Mouse (Mus musculus) kidney, adult 2 months (tissue): ENCODE measurements around the gene Lamtor5.

ENCODE experiments used
- CTCF ChIP-seq: fragments of 200-500 bp; conservative IDR thresholded peaks from 2 replicates; pipeline ENCODE4 v1.5.1; 2011; ENCODE audit warnings: low read depth, mild to moderate bottlenecking, control low read depth, low read length, moderate library complexity, mixed read lengths; ENCODE audit not compliant: insufficient read depth, insufficient read length
- POLR2A ChIP-seq: fragments of 200-500 bp; IDR thresholded peaks from one replicate; pipeline ENCODE4 v1.6.1; 2011; ENCODE audit warnings: low read depth, low read length, control low read depth

DNA sequence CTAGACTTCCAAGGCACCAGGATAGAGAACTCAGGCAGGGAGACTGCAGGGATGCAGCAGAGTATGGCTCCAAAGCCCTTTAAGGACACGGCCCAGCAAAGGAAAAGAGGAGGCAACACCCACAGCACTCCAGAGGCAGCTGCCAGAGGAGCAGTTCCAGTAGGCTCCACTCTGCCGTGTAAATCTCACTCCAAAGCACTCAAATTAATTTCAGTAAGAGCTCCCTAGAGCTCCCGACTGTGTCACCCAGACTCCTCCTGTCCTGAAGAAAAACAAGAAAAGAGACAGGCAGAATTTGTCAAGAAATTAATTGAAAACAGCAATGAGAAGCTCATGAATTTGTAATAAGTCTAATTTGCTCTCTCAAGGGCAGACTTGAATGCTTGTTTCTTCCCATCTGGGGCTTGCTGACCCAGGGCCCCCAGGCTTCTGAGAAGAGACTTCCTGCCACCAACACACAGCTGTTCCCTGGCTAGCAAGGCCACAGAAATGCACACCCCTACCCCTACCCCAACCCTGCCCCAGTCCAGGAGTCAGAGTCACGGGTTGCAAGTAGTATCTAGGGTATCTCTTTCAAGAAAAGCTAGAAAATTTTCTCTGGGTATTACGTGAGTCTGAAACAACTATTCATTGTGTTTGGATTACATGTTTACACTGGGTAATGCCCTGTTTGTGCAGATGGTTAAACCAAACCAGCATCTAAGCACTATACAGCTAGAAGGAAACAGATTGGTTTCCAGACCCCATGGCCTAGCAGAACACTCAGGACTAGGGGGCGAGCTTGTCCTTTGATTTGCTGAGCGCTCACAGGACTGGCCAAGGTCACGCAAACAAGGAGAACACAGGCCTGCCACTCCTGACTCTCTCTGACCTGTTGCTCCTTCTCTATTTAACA, 17.5 kb upstream of the Lamtor5 start:
- TF ChIP-seq POLR2A: no peak
- no peak for TF ChIP-seq CTCF
